Mouse (Mus musculus) spleen, adult 2 months (tissue): ENCODE measurements around the gene Psme1.

Experiments used
- CTCF ChIP-seq: fragments of 200-500 bp; IDR thresholded peaks from 2 replicates; pipeline ENCODE4 v1.5.1; 2011; ENCODE audit warnings: mild to moderate bottlenecking, inconsistent platforms; ENCODE audit not compliant: insufficient read depth, insufficient read length, insufficient replicate concordance; ENCODE audit errors: extremely low read depth
- POLR2A ChIP-seq: fragments of 200-500 bp; IDR thresholded peaks from 2 replicates; pipeline ENCODE4 v1.6.1; 2011; ENCODE audit warnings: low read depth, low read length, inconsistent platforms

DNA sequence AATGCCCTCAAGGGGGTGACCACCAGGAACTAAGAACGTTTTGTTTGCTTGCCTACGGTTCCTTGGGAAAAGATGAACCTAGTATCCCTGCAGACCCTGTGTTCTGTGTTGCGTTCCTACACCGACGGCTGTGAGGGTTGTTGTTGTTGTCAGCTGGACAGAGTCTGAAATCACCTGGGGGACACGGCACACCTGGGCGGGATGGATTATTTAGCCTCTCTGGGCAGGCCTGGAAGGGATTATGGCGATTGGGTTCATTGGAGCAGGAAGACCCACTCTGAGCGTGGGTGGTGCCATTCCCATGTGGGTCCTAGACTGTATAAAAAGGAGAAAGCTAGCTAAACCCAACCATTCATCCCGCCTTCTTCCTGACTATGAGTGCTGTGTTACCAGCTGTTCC, 16.1 kb upstream of the Psme1 start:
- TF ChIP-seq POLR2A (no peak), CTCF (no peak)
